Mouse (Mus musculus): ENCODE data around the gene Ncam1. TPM values are rescaled to one million over a fixed set of nuclear protein-coding genes. Genes with fewer than 3 reads are reported as not detected.

Ncam1 gene
- polyA plus RNA-seq, 1 experiment from 2014 or later: 446 TPM

GRCm38 (mm10) chr9:49635668-49636326 is 162.9 kb downstream of the Ncam1 start:
- Histone ChIP-seq H3K4me3 (no peak overlapping the region), H3K27me3 (no peaks in the 10 kb centered on the region), H3K9me3 (no peaks in the 10 kb centered on the region), H3K4me2 (peak overlapping the region; percentile 27), H3K27ac (peak overlapping the region; percentile 79), H3K4me1 (replicated peaks) (peaks cover 57% of the 10 kb centered on the region), H3K36me3 (peaks cover 1% of the 10 kb centered on the region; the same call in 1 of the 2 replicates), H3K9ac (peak overlapping the region; percentile 43)
- WGBS: 56% methylated on average over 11 of the region's 11 CpGs
- peak; percentile 65 for ATAC-seq (ENCODE audit: low FRiP score)

GRCm38 (mm10) chr9:49632591-49632990 is 166.1 kb downstream of the Ncam1 start:
- no peak for ATAC-seq (ENCODE audit: low FRiP score)
- Histone ChIP-seq H3K4me2 (no peak overlapping the region), H3K4me3 (no peak overlapping the region), H3K27me3 (no peaks in the 10 kb centered on the region), H3K4me1 (replicated peaks) (peaks cover 42% of the 10 kb centered on the region), H3K9ac (no peak overlapping the region), H3K27ac (no peak overlapping the region), H3K9me3 (no peaks in the 10 kb centered on the region), H3K36me3 (no peaks in the 10 kb centered on the region)
- 94% methylated on average over 2 of the region's 2 CpGs for WGBS

GRCm38 (mm10) chr9:49630336-49630735 is 168.4 kb downstream of the Ncam1 start:
- Histone ChIP-seq H3K27ac (peak overlapping the region; percentile 53), H3K4me1 (replicated peaks) (peaks cover 37% of the 10 kb centered on the region), H3K9me3 (no peaks in the 10 kb centered on the region), H3K27me3 (no peaks in the 10 kb centered on the region), H3K36me3 (no peaks in the 10 kb centered on the region), H3K9ac (no peak overlapping the region), H3K4me2 (no peak overlapping the region), H3K4me3 (no peak overlapping the region)
- 74% methylated on average over 2 of the region's 2 CpGs for WGBS
- no peak for ATAC-seq (ENCODE audit: low FRiP score)

- 65% methylated on average over 6 of the region's 6 CpGs for WGBS
- H3K9me3 ChIP-seq: no peaks in the 10 kb centered on the region
- peak overlapping the region; percentile 92 for H3K27ac ChIP-seq
- no peak overlapping the region for H3K4me3 ChIP-seq
- H3K9ac ChIP-seq: no peak overlapping the region
- H3K4me1 ChIP-seq (replicated peaks): peaks cover 60% of the 10 kb centered on the region
- ATAC-seq (ENCODE audit: low FRiP score): peak; percentile 55; the same call in 1 of the 2 replicates
- H3K36me3 ChIP-seq: no peaks in the 10 kb centered on the region
- no peak overlapping the region for H3K4me2 ChIP-seq
- H3K27me3 ChIP-seq: no peaks in the 10 kb centered on the region
Observed at GRCm38 (mm10) chr9:49624910-49625309, 173.8 kb downstream of the Ncam1 start.

- peak overlapping the region; percentile 92 for H3K27ac ChIP-seq
- no peak overlapping the region for H3K9ac ChIP-seq
- H3K4me2 ChIP-seq: peak overlapping the region; percentile 22; the same call in 1 of the 2 replicates
- H3K4me1 ChIP-seq (replicated peaks): peaks cover 58% of the 10 kb centered on the region
- H3K4me3 ChIP-seq: no peak overlapping the region
- peak; percentile 57 for ATAC-seq (ENCODE audit: low FRiP score)
- H3K27me3 ChIP-seq: no peaks in the 10 kb centered on the region
- no peaks in the 10 kb centered on the region for H3K36me3 ChIP-seq
- no peaks in the 10 kb centered on the region for H3K9me3 ChIP-seq
- 13% methylated on average over 3 of the region's 3 CpGs for WGBS
Observed at GRCm38 (mm10) chr9:49623934-49624505, 174.7 kb downstream of the Ncam1 start.

GRCm38 (mm10) chr9:49622928-49623676 is 175.6 kb downstream of the Ncam1 start:
- peaks cover 63% of the 10 kb centered on the region for H3K4me1 ChIP-seq (replicated peaks)
- 55% methylated on average over 9 of the region's 9 CpGs for WGBS
- H3K36me3 ChIP-seq: no peaks in the 10 kb centered on the region
- no peaks in the 10 kb centered on the region for H3K27me3 ChIP-seq
- no peak overlapping the region for H3K4me3 ChIP-seq
- no peak for ATAC-seq (ENCODE audit: low FRiP score)
- H3K9ac ChIP-seq: no peak overlapping the region
- H3K4me2 ChIP-seq: no peak overlapping the region
- H3K9me3 ChIP-seq: no peaks in the 10 kb centered on the region
- peak overlapping the region; percentile 92 for H3K27ac ChIP-seq

- Histone ChIP-seq H3K27ac (peak overlapping the region; percentile 63; the same call in 1 of the 2 replicates), H3K4me3 (no peak overlapping the region), H3K9ac (no peak overlapping the region), H3K36me3 (no peaks in the 10 kb centered on the region), H3K9me3 (no peaks in the 10 kb centered on the region), H3K4me2 (no peak overlapping the region), H3K4me1 (replicated peaks) (peaks cover 64% of the 10 kb centered on the region), H3K27me3 (no peaks in the 10 kb centered on the region)
- ATAC-seq (ENCODE audit: low FRiP score): no peak
- 69% methylated on average over 11 of the region's 11 CpGs for WGBS
Observed at GRCm38 (mm10) chr9:49621691-49622090, 177.0 kb downstream of the Ncam1 start.

- Histone ChIP-seq H3K4me1 (replicated peaks) (peaks cover 50% of the 10 kb centered on the region), H3K9me3 (no peaks in the 10 kb centered on the region), H3K27me3 (no peaks in the 10 kb centered on the region), H3K36me3 (peaks cover 6% of the 10 kb centered on the region), H3K9ac (no peak overlapping the region), H3K4me2 (no peak overlapping the region), H3K4me3 (no peak overlapping the region), H3K27ac (no peak overlapping the region)
- ATAC-seq (ENCODE audit: low FRiP score): no peak
- WGBS: 80% methylated on average over 9 of the region's 9 CpGs
Observed at GRCm38 (mm10) chr9:49618699-49619392, 179.9 kb downstream of the Ncam1 start.

GRCm38 (mm10) chr9:49618266-49618665 is 180.5 kb downstream of the Ncam1 start:
- Histone ChIP-seq H3K27me3 (no peaks in the 10 kb centered on the region), H3K9ac (no peak overlapping the region), H3K9me3 (no peaks in the 10 kb centered on the region), H3K4me2 (no peak overlapping the region), H3K4me3 (no peak overlapping the region), H3K27ac (no peak overlapping the region), H3K36me3 (peaks cover 6% of the 10 kb centered on the region), H3K4me1 (replicated peaks) (peaks cover 44% of the 10 kb centered on the region)
- no peak for ATAC-seq (ENCODE audit: low FRiP score)
- 68% methylated on average over 2 of the region's 2 CpGs for WGBS

- Histone ChIP-seq H3K4me2 (no peak overlapping the region), H3K4me1 (replicated peaks) (peaks cover 34% of the 10 kb centered on the region), H3K27me3 (no peaks in the 10 kb centered on the region), H3K36me3 (peaks cover 6% of the 10 kb centered on the region), H3K9ac (no peak overlapping the region), H3K4me3 (no peak overlapping the region), H3K9me3 (no peaks in the 10 kb centered on the region), H3K27ac (no peak overlapping the region)
- no peak for ATAC-seq (ENCODE audit: low FRiP score)
- 14% methylated on average over 3 of the region's 3 CpGs for WGBS
Observed at GRCm38 (mm10) chr9:49617216-49617615, 181.5 kb downstream of the Ncam1 start.

- no peak for ATAC-seq (ENCODE audit: low FRiP score)
- no peak overlapping the region for H3K4me3 ChIP-seq
- H3K27ac ChIP-seq: no peak overlapping the region
- H3K27me3 ChIP-seq: no peaks in the 10 kb centered on the region
- H3K4me1 ChIP-seq (replicated peaks): peaks cover 41% of the 10 kb centered on the region
- H3K9me3 ChIP-seq: no peaks in the 10 kb centered on the region
- no peak overlapping the region for H3K4me2 ChIP-seq
- H3K36me3 ChIP-seq: peaks cover 6% of the 10 kb centered on the region
- no peak overlapping the region for H3K9ac ChIP-seq
Observed at GRCm38 (mm10) chr9:49612387-49612786, 186.3 kb downstream of the Ncam1 start.

- 70% methylated on average over 2 of the region's 2 CpGs for WGBS
- Histone ChIP-seq H3K9ac (no peak overlapping the region), H3K27ac (no peak overlapping the region), H3K4me3 (no peak overlapping the region), H3K27me3 (no peaks in the 10 kb centered on the region), H3K4me2 (no peak overlapping the region), H3K36me3 (no peaks in the 10 kb centered on the region), H3K9me3 (no peaks in the 10 kb centered on the region), H3K4me1 (replicated peaks) (peaks cover 52% of the 10 kb centered on the region)
- ATAC-seq (ENCODE audit: low FRiP score): no peak
Observed at GRCm38 (mm10) chr9:49608191-49608590, 190.5 kb downstream of the Ncam1 start.

Measured in hindbrain, embryonic 13.5 days (tissue).